Mouse (Mus musculus) adrenal gland, postnatal 4 days (tissue): ENCODE results near the gene Rem2. TPM values are rescaled to one million over a fixed set of nuclear protein-coding genes. Genes with fewer than 3 reads are reported as not detected.
A peak's percentile ranks its signal among the peaks of the same experiment; 100 is the strongest.

ENCODE experiments used
- DNase-seq, 2 experiments: peaks; one replicate each; pipeline ENCODE4 v3.0.0; 2021 to 2022; ENCODE audit warnings: low spot score in 2 of 2, mixed read lengths in 2 of 2
- total RNA-seq, 2 experiments: library from RNA; stranded (reverse); gene quantifications; 2 replicates each; pipeline ENCODE4 v1.2.3; 2021

The Rem2 gene
- total RNA-seq, 2 experiments from 2014 or later, result 1.6 to 2.3 TPM

DNA sequence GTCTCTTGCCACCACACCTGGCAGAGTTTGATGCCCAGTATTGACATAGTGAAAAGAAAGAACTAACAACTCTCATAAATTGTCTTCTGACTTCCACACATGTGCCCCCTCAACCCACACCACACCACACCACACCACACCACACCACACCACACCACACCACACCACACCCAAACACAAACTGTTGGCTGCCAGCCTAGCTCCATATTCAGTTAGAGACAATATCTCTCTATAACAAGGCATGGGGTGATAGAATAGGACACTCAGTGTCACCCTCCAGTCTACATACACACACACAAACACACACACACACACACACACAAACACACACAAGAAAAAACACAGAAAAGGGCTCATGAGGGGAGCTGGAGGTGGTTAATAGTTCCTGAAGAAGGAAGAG is 12.4 kb downstream of the Rem2 start:
- DNase-seq, result no peak

DNA sequence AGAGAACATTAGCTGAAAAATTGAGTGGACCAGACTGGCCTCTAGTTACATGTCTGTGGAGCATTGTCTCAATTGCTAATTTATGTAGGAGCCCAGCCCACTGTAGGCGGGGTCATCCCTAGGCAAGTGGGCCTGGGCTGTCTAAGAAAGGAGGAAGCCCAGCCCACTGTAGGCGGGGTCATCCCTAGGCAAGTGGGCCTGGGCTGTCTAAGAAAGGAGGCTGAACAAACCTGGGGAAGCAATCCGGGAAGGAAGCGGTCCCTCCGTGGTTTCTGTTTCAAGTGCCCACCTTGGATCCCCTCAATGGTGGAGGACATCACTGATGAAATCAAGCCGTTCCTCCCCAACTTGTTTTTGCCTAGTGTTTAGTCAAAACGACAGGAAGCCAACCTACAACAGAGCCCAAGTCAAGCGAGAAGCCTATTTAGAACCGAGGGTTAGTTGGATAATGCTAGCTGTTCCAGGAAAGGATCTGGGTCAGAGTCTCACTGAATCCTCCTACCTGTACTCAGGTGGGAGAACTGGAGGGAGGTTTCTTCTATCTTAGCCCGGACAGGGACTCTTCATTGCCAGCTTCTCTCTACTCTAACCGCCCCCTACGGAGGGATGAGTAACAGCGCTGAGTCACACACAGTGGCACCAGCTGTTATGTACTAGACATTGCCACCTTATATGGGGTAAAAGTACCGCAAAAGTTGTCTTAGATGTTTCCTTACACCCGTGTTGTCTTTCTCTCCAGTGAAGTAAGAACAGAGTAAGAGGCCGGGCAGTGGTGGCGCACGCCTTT is 16.6 kb downstream of the Rem2 start:
- no peak for DNase-seq

DNA sequence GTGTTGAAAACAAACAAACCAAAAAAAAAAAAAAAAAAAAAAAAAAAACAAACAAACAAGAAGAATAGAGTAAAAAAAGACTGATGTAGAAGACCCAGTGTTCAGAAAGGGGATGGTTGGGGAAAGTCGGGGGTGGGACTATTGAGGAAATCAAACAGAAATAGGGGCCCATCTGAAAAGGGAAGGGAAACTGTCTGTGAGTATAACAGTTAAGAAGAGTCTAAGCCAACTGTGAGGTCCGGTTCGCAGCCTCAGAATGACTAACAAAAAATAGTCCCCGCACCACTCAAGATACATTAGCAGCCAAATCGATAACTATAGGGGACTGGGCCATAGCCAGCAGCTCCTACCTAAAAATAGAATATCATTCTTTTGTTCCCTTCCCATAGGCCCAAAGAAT is 17.3 kb downstream of the Rem2 start:
- no peak for DNase-seq

DNA sequence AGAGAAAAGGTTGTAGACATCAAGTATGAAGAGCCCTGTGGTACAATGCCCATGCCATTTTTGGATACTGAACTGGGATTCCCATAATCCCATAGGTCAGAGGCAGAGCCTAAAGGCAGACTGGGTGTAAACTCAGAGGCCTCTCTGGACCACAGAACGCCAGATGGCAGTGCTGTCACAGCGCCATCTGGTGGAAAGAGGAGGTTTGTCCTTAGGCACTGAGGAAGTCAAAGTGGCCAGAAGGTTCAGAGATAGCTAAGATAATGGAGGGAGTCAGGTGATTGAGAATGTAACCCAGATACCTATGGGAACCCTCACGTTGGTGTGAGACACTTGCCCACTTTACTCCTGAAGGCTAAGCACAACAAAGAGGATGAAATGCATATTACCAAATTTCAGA is 18.3 kb downstream of the Rem2 start:
- no peak for DNase-seq

DNA sequence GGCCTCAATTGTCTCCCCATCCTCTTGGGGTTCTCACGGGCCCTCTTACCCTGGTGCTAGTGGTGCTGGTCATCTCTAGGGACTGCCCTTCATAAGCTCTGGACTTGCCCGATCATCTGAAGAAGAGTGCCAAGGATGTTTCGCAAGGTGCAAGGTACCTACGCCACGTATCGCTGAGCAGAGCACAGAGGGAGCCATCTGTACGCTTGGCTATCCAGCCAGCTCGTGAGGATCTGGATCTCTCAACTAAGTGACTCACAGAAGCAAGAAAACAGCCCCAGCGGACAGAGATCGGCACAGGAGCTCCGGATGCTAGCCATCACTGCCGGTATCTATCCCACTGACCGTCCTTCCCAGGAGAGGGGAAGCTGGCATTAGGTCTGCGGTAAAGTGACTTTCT is 20.8 kb downstream of the Rem2 start:
- no peak for DNase-seq

DNA sequence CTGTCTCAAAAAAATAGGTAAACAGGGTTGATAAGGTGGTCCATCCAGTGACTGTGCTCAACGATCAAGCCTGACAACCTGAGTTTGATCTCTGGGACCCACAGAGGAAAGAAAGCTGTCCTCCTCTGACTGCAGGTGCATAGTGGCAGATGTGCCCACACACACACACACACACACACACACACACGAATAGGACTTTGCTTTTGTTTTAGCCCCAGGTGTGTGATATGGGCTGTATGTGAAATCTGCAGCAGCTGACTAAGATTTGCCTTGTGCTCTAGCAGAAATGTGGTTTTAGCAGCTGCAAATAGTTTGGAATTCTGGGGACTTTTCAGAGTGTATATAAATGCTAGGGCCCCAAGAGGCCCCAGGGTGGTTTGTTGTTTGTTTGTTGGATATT is 23.4 kb downstream of the Rem2 start:
- no peak for DNase-seq

DNA sequence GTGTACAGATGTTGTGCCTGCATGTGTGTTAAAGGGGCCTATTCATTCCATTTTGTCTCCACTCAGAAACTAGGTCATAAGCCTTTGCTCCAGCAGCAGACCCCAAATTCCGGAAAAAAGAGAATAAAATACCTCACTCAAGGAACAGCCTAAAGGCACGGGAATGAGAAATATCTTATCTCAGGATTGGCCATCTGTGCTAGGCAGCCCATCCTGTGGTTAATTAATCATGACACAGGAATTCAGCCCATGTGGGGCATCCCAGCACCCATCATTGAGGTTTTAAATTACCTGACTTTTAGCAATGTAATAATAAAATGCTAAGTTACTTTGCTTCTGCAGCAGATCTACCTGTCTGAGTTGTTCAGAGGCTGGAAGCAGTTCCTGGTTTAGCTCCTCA is 25.5 kb downstream of the Rem2 start:
- no peak for DNase-seq

DNA sequence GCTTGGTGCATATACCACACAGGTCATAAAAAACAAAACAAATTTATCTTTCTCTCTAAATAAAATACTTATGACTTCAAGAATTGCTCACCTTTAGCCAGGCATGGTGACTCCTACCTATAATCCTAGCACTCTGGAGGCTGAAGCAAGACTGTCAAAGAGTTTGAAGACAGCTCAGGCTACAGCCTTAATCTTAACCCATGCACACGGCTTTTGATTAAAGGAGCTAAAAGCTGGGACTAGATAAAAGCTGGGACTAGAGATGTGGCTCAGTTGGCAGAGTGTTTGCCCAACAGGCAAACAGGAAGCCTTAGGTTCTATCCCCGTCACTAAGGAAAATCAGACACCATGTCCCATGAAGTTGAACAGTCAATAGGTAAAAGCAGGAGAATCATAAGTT is 27.2 kb downstream of the Rem2 start:
- DNase-seq, result no peak

DNA sequence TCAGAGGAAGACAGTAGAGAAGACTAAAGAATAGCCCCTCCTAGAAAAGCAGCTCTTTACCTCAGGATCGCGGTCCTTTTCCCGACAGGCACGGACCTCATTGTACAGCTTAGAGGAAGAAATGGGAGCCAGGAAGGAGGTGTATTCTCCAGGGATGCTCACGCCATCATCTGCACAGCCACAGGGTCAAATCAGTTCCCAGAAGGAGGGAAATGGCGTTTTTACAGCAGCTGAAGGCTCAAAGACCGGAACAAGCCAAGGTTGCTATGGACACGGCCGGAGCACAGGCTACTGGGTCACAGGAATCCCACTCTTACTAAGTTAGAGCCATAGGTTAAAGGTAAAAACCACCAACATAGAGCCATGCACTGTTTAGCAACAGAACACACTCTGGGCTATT is 33.9 kb downstream of the Rem2 start:
- no peak for DNase-seq

DNA sequence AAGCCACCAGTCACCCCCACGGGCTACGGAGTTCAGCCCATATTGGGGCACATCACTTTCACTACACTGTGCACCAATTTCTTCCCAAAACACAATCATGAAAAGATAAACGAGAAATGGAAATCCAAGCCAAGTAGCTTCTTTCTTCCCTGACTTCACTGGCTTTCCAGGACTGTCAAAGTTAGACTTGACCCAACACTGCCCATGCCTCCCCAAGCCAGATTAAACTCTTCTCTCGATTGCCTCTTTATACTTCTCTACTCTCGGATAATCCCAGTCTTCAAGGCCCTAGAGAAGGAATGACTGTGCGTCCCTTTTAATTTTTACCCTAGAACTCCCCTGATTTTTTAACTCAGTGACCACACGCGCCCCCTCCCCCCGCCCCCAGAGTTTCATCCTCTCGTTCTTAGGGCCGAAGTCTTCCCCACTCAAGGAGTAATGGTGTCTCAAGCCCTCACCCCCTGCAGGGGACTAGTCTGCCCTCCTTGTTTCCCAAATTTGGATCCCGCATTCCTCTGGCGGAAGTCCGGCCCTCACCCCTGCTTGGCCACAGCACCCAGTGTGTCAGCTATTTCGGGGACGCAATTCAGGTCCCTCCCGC is 40.9 kb downstream of the Rem2 start:
- DNase-seq, result no peak

DNA sequence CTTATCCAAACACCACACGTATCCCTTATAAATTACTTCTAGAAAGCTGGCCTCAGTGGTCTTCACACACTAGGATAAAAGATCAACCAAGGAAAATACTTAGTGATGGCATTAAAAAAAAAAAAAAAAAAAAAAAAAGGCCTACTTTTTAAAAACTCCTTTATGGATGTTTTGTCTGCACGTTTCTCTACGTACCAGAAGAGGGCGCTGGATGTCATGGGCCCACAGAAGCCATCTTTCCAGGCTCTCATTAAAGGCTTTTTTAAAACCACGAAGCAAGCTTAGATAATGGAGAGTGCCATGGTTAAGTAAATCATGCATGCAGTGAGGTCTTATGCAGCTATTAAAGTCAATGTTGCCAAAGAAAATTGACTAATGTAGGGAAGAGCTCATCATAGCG is 47.7 kb downstream of the Rem2 start:
- no peak for DNase-seq

DNA sequence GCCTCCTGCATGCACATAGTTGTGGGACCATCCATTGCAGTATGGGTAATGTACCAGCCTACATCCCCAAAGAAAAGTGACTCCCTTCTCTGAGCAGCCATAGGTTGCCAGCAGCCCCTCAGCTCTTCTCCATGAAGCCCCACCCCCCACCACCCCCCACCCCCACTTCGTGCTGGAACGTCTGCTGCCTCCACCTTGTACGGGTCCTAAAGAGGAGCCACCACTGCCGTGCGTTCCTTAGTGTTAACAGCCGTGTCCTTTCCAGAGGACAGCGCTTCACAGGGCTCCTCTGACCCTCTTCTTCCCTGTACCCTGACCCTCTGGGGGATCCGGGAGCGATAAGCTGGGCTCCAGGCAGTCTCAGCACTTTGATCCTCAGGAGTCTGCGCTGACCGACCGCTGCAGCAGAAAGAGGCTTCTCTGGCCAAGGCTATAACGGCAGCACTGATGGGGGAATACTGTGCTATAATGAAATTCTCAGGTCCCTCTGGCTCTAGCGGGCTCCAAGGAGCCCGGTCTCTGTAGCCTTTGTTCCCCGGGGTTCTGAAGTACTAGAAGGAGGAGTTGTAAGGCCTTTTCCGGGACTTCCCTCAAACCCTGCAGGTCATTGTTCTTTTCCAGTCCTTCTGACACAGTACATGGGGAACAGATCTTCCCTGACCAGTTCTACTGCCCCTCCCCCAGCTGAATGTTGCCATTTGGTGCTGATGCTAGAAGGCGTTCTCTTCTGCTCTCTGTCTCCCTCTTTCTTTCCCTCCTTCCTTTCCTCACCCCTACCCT is 51.5 kb downstream of the Rem2 start:
- no peak for DNase-seq

DNA sequence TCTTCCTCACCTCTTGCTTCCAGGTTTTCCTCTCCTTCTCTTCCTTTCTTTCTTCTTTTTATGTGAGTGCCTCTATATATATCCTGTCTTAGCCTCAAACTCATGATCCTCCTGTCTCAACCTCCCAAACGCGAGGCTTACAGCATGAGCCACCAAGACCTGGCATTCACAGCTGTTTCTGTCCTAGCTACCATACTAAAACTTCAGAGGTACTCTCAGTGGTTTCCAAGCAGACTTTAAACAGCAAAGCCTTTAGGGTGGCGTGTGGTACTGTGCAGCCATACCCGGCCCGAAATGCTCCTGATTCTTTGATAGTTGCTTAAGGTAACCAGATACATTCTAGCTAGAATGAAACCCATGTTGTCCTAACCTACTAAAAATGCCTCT is 52.1 kb downstream of the Rem2 start:
- DNase-seq, result no peak

DNA sequence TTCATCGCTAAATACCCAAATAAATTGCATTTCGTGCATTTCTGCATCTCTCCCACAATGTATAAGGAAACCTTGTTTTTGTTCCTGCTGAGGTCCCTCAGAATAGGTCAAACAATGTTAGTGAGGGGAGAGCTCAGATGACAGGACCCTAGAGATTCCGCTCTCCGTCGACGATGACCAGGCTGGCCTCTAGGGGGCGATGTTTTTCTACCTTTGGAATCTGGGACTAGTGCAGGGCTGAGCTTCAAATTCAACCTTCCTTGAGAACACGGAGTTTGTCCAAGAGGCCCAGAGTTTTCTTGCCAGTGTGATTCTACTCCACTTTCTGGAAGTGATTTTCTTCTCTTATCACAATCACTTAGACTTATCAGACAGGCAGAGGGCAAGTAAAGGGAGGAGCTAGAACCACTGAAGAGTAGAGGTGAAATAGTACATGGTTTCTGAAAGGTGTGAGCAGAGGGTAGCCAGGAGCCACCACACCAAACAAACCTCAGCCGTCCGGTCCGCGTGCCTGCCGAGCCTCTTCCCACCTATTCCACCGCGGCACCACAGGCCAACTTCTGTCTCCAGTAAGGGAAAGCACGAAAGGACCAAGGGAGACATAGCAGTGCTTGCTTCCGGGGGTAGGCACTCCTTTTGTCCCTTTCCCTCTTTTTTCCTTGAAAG is 52.7 kb downstream of the Rem2 start:
- DNase-seq, result peak; percentile 62 to 68

Other genes with a start within 250 kb of the Rem2 start
- 100 to 1,000 TPM; 195 to 211 TPM for gene Dad1, start 222.0 kb upstream of the Rem2 start, total RNA-seq
- gene Abhd4, start 221.9 kb upstream of the Rem2 start, total RNA-seq, result 100 to 1,000 TPM; 351 to 353 TPM
- not detected for gene Olfr49, start 191.2 kb upstream of the Rem2 start, total RNA-seq
- 100 to 1,000 TPM; 147 to 149 TPM for gene Oxa1l, start 115.3 kb upstream of the Rem2 start, total RNA-seq
- gene Slc7a7, start 58.3 kb upstream of the Rem2 start, total RNA-seq, result 10 to 100 TPM in 1 of 2 experiments, 1 to 10 TPM in 1; 8.0 to 18.2 TPM
- gene Mrpl52, start 49.2 kb upstream of the Rem2 start, total RNA-seq, result 100 to 1,000 TPM; 219 to 235 TPM
- 100 to 1,000 TPM; 215 to 216 TPM for gene Mmp14, start 44.5 kb upstream of the Rem2 start, total RNA-seq
- gene Lrp10, start 12.0 kb upstream of the Rem2 start, total RNA-seq, result 10 to 100 TPM; 77.0 to 88.0 TPM
- gene Prmt5, start 41.4 kb downstream of the Rem2 start, total RNA-seq, result 10 to 100 TPM; 47.0 to 51.8 TPM
- gene Haus4, start 78.5 kb downstream of the Rem2 start, total RNA-seq, result 10 to 100 TPM; 45.6 to 52.5 TPM
- gene Ajuba, start 101.5 kb downstream of the Rem2 start, total RNA-seq, result 10 to 100 TPM; 27.3 to 27.5 TPM
- 1 to 10 TPM; 6.4 to 7.8 TPM for gene 4931414P19Rik, start 129.9 kb downstream of the Rem2 start, total RNA-seq
- gene Psmb5, start 141.9 kb downstream of the Rem2 start, total RNA-seq, result 100 to 1,000 TPM; 219 to 220 TPM
- not detected for gene Psmb11, start 145.3 kb downstream of the Rem2 start, total RNA-seq
- not detected for gene Gm17606, start 164.9 kb downstream of the Rem2 start, total RNA-seq
- gene Cdh24, start 165.3 kb downstream of the Rem2 start, total RNA-seq, result 1 to 10 TPM; 4.0 to 5.2 TPM
- gene 1700123O20Rik, start 210.1 kb downstream of the Rem2 start, total RNA-seq, result 10 to 100 TPM; 38.2 to 43.0 TPM
- gene Acin1, start 210.8 kb downstream of the Rem2 start, total RNA-seq, result 100 to 1,000 TPM; 252 to 273 TPM
- under 1 TPM; 0.11 TPM for gene Gm29776, start 222.7 kb downstream of the Rem2 start, total RNA-seq
- 1 to 10 TPM in 1 of 2 experiments, under 1 TPM in 1; 0.78 to 1.6 TPM for gene Cebpe, start 236.1 kb downstream of the Rem2 start, total RNA-seq